Mouse (Mus musculus): ENCODE measurements at regions not wholly inside any gene's neighbourhood (a gene's known extent, or its start where the extent isn't known, plus 50 kb on each side); places are given as distances from the start of the nearest gene placed in this dataset.

- DNase-seq (ENCODE audit: low spot score) = no peak
Measured at GRCm38 (mm10) chr10:111824820-111825219, 147.6 kb upstream of the Krr1 start.

GRCm38 (mm10) chr10:111826033-111826754 is 146.3 kb upstream of the Krr1 start:
- DNase-seq (ENCODE audit: low spot score) = no peak

- no peak for DNase-seq (ENCODE audit: low spot score)
Measured at GRCm38 (mm10) chr10:111827246-111827645, 145.2 kb upstream of the Krr1 start.

- DNase-seq (ENCODE audit: low spot score) = no peak
Measured at GRCm38 (mm10) chr10:111827930-111828329, 144.5 kb upstream of the Krr1 start.

GRCm38 (mm10) chr10:111828610-111829009 is 143.9 kb upstream of the Krr1 start:
- no peak for DNase-seq (ENCODE audit: low spot score)

- no peak for DNase-seq (ENCODE audit: low spot score)
Measured at GRCm38 (mm10) chr10:111829291-111829690, 143.2 kb upstream of the Krr1 start.

- DNase-seq (ENCODE audit: low spot score) = no peak
Measured at GRCm38 (mm10) chr10:111831105-111831504, 141.4 kb upstream of the Krr1 start.

DNA sequence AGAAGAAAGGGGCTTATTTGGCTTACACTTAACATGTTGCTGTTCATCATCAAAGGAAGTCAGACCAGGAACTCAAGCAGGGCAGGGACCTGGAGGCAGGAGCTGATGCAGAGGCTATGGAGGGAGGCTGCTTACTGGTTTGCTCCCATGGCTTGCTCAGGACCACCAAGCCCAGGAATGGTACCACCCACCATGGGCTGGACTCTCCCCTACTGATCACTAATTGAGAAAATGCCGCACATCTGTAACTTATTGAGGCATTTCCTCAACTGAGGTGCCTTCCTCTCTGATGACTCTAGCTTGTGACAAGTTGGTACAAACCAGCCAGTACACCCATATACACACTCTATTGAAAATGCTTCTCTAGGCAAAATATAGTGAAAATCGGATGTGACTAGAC is 138.9 kb upstream of the Krr1 start:
- DNase-seq (ENCODE audit: low spot score) = no peak

DNA sequence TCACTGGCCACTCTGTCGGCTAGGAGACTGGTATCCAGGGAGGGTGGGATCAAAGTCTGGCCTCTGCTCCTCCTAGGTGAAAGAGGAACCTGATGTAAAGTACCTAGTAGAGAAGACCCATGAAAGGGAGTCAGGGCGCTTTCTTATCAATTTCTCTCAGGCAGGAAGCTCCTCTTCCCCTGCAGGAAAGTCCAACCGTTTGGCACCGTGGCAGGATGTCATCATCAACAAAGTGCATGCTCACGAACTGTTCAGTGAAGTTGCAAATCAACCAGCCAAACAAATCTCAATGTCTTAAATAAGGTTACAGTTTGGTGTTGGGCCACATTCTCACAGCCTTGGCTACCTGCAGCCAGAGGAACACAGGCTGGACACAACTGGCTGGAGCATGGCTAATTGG is 138.2 kb upstream of the Krr1 start:
- DNase-seq (ENCODE audit: low spot score) = no peak

GRCm38 (mm10) chr10:111834925-111835823 is 137.3 kb upstream of the Krr1 start:
- DNase-seq (ENCODE audit: low spot score) = no peak

GRCm38 (mm10) chr10:111836191-111836590 is 136.3 kb upstream of the Krr1 start:
- DNase-seq (ENCODE audit: low spot score) = no peak

GRCm38 (mm10) chr10:111836802-111837201 is 135.7 kb upstream of the Krr1 start:
- no peak for DNase-seq (ENCODE audit: low spot score)

GRCm38 (mm10) chr10:111842321-111842775 is 130.1 kb upstream of the Krr1 start:
- no peak for DNase-seq (ENCODE audit: low spot score)

DNA sequence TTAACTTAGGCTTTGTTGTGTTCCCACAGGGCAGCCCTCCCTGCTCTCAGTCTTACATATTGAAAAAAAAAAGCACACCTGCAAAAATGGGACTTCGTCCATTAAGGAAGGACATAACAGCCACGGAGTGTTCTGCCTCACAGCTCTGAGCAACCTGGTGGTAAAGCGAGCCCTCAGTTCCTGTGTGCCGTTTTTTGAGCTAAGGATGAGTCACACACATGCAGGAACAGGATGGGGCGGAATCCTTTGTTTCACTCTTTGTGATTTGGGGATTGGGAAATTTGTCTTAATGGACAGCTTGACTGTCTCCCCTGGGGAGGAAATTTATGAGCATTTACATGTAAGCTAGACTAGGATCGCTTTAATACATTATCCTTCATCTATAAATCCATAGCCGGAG is 129.6 kb upstream of the Krr1 start:
- DNase-seq (ENCODE audit: low spot score) = no peak

- no peak for DNase-seq (ENCODE audit: low spot score)
Measured at GRCm38 (mm10) chr10:111843301-111843700, 129.2 kb upstream of the Krr1 start.

DNA sequence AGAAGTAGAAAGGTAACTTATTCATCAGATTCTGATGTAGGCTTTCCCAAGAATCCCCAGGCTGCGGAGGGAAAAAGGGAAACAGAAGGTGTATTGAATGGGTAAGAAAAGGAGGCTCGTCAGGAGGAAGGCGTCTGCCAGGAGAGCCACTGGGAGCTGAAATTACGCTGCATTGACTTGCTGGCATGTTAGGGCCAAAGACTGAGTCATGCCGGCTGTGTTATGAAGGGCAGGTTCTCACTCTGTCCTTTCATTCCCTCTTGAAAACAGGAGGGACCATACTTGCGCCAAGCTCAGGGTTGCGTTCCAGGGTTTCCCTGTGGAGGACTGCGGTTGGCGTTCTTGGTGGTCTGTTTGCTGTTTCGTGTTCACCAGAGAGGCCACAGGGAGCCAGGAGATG is 128.3 kb upstream of the Krr1 start:
- no peak for DNase-seq (ENCODE audit: low spot score)

DNA sequence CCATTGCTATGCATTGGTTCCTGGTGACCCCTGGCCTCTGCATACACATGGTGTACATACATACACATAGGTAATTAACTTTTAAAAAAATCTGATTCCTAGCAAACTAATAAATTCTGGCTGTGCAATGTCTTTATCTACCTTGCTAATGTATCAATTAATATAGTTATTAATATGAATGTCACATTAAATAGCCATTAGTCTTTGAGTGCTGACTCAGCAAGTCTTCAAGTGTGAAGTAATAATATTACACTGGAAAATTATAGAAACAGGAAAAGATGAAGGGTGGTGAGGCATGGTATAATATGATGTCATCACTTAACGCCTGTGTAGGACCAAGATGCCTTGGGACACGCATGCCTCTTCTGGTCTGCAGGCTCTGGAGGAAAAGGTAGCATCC is 126.5 kb upstream of the Krr1 start:
- no peak for DNase-seq (ENCODE audit: low spot score)

GRCm38 (mm10) chr10:111854254-111854653 is 118.2 kb upstream of the Krr1 start:
- no peak for DNase-seq (ENCODE audit: low spot score)

- DNase-seq (ENCODE audit: low spot score) = no peak
Measured at GRCm38 (mm10) chr10:111855496-111855895, 117.0 kb upstream of the Krr1 start.

- DNase-seq (ENCODE audit: low spot score) = no peak
Measured at GRCm38 (mm10) chr10:111858403-111858802, 114.1 kb upstream of the Krr1 start.

GRCm38 (mm10) chr10:111865286-111865830 is 107.1 kb upstream of the Krr1 start:
- no peak for DNase-seq (ENCODE audit: low spot score)

GRCm38 (mm10) chr10:111867102-111867501 is 105.4 kb upstream of the Krr1 start:
- no peak for DNase-seq (ENCODE audit: low spot score)

- DNase-seq (ENCODE audit: low spot score) = no peak
Measured at GRCm38 (mm10) chr10:111867538-111867937, 104.9 kb upstream of the Krr1 start.

All from adipocyte (in vitro differentiated cells).